Mouse (Mus musculus) testis, adult 2 months (tissue): Measurements from ENCODE around the gene Casp12.

ENCODE experiments used
- CTCF ChIP-seq: fragments of 200-500 bp; IDR thresholded peaks from 2 replicates; pipeline ENCODE4 v1.5.1; 2012; ENCODE audit warnings: low read depth, mild to moderate bottlenecking, inconsistent platforms, low read length, moderate library complexity; ENCODE audit not compliant: control insufficient read depth, insufficient read depth, insufficient replicate concordance
- POLR2A ChIP-seq: fragments of 200-500 bp; IDR thresholded peaks from 2 replicates; pipeline ENCODE4 v1.6.1; 2012; ENCODE audit warnings: low read depth, mild to moderate bottlenecking, inconsistent platforms, low read length, moderate library complexity; ENCODE audit not compliant: control insufficient read depth

GRCm38 (mm10) chr9:5353673-5354072 is 8.4 kb downstream of the Casp12 start:
- TF ChIP-seq POLR2A (no peak), CTCF (no peak)
